Mouse (Mus musculus) heart, postnatal 14 days (tissue): ENCODE measurements at regions not wholly inside any gene's neighbourhood (a gene's known extent, or its start where the extent isn't known, plus 50 kb on each side); places are given as distances from the start of the nearest gene placed in this dataset.

ENCODE experiments used
- DNase-seq, 2 experiments: peaks; one replicate each; pipeline ENCODE4 v3.0.0; 2021 to 2022
- intact Hi-C: fragments of 180-260 bp; cut with DNase I; formaldehyde crosslinking; loops from one replicate; pipeline ENCODE4 v1.15.1; 2025

- intact Hi-C loops: no loop called here
- peak in 1 of 2 experiments; percentile 9 for DNase-seq
Measured at GRCm38 (mm10) chr6:143690866-143691265, 523.8 kb downstream of the Etnk1 start.

- DNase-seq: no peak
- intact Hi-C loops: no loop called here
Measured at GRCm38 (mm10) chr6:143697997-143698396, 531.0 kb downstream of the Etnk1 start.

GRCm38 (mm10) chr6:143703984-143704383, 537.0 kb downstream of the Etnk1 start:
- DNase-seq: no peak
- intact Hi-C loops: no loop called here

- no peak for DNase-seq
- intact Hi-C loops: no loop called here
Measured at GRCm38 (mm10) chr6:143706451-143706850, 539.4 kb downstream of the Etnk1 start.

- intact Hi-C loops: no loop called here
- no peak for DNase-seq
Measured at GRCm38 (mm10) chr6:143714461-143714860, 547.4 kb downstream of the Etnk1 start.

- DNase-seq: no peak
- intact Hi-C loops: no loop called here
Measured at GRCm38 (mm10) chr6:143750074-143750473, 583.1 kb downstream of the Etnk1 start.

GRCm38 (mm10) chr6:143751076-143752070, 584.4 kb downstream of the Etnk1 start:
- peak; percentile 15 for DNase-seq
- intact Hi-C loops: no loop called here

GRCm38 (mm10) chr6:143757462-143757861, 590.4 kb downstream of the Etnk1 start:
- intact Hi-C loops: no loop called here

GRCm38 (mm10) chr6:143768115-143768514, 601.1 kb downstream of the Etnk1 start:
- intact Hi-C loops: no loop called here
- DNase-seq: no peak

More at GRCm38 (mm10) chr6:143757462-143757861, 590.4 kb downstream of the Etnk1 start:
- no peak for DNase-seq
